Mouse (Mus musculus): Measurements from ENCODE around the gene Rab34.

The Rab34 gene

DNA sequence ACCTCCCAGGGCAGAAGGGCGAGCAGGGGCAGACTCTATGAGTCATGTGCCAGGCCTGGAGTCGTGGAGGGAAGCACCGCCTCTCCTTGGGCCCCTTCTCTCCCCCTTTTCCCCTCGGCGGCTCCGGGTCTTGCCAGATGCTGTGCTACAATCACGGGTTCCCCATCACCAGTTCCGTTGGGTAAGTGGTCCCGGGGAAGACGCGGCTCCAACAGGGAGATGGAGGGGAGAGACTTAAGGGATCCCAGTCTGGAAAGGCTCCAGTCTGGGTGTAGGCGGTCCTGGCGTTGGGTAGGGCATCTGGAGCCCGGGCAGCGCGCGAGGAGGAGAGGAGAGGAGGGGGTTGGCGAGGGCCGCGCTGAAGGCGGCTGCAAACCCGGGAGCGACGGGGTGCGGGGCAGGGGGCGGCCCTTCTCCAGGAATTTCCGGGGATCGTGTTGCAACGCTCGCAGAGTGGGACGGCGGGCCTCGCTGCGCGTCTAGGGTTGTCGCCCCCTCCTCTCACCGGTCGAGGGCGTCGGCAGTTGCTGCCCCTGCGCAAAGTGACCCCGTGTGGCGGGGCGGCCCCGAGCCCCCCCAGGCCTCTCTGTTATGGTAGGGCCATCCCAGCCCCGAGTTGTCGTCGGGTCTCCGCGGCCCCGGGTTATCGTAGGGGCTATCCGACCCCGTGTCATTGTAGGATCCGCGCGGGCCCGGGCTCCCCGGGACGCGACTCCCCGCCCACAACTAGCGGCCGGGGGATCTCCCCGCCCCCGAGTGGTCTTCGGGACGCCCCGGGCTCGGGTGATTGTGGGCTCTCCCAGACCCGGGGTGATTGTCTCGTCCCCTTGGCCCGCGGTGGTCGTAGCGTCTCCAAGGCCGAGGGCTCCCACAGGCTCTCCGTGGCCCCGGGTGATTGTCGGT is at the start of gene Rab34:
Rab34 (plus strand) TSS at position 100 of the 903 bp plus-strand sequence.
- no peak for DNase-seq (ENCODE audit: low spot score in 2 of 2)

- no peak for DNase-seq (ENCODE audit: low spot score in 2 of 2)
Observed at GRCm38 (mm10) chr11:78140665-78141064, 47.6 kb upstream of the Rab34 start.

GRCm38 (mm10) chr11:78143520-78143919 is 44.7 kb upstream of the Rab34 start:
- DNase-seq (ENCODE audit: low spot score in 2 of 2) = no peak

GRCm38 (mm10) chr11:78146168-78146567 is 42.1 kb upstream of the Rab34 start:
- no peak for DNase-seq (ENCODE audit: low spot score in 2 of 2)

DNA sequence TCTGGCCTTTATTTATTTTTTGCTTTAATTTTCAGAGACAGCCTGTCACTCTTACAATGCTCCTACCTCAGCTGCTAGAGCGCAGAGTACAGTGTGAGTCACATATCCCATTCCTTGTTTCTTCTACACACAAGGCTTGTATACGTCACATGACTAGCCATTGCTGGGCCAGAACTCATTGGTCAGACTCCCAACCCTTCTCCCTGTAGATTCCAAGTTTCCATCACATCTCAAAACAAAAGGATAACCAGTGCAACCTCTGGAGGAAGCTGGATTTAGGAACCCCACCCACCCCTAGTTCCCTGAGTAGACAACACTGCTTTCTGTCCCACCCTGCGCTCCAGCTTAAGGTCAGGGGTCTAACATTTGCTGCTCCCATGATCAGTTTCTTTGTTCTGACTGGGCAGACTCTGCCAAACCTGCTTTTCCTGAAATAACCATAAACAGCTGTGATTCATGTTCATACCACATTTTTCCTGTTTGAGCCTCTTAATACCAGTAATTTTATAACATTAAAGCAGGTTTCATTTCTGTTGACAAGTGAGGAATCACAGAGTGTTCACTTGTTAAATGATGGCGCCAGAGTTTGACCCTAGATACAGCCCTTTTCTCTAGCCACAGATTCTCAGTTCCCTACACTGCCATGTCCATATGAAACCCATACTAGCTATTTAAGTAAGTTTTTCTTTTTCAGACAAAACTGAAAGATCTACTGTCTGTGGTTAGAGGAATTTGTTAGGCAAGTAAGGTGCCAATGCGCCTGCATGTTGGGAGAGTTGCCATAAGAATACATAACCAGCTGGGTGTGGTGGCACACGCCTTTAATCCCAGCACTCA is 41.3 kb upstream of the Rab34 start:
- no peak for DNase-seq (ENCODE audit: low spot score in 2 of 2)

DNA sequence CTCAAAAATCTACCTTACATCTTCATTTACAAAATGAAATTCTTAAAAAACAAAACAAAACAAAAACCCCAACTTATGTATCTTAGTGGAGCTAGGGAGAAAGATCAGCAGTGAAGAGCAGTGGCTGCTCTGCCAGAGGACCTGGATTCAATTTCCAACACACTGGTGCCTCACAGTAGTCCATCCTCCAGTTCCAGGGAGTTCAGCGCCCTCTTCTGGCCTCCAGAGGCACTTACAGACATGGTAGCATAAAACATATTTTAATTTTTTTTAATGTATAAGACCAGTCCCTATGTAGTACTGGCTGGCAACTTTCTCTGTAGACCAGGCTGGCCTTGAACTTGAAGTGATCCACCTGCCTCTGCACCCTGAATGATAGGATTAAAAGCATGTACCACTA is 37.1 kb upstream of the Rab34 start:
- no peak for DNase-seq (ENCODE audit: low spot score in 2 of 2)

DNA sequence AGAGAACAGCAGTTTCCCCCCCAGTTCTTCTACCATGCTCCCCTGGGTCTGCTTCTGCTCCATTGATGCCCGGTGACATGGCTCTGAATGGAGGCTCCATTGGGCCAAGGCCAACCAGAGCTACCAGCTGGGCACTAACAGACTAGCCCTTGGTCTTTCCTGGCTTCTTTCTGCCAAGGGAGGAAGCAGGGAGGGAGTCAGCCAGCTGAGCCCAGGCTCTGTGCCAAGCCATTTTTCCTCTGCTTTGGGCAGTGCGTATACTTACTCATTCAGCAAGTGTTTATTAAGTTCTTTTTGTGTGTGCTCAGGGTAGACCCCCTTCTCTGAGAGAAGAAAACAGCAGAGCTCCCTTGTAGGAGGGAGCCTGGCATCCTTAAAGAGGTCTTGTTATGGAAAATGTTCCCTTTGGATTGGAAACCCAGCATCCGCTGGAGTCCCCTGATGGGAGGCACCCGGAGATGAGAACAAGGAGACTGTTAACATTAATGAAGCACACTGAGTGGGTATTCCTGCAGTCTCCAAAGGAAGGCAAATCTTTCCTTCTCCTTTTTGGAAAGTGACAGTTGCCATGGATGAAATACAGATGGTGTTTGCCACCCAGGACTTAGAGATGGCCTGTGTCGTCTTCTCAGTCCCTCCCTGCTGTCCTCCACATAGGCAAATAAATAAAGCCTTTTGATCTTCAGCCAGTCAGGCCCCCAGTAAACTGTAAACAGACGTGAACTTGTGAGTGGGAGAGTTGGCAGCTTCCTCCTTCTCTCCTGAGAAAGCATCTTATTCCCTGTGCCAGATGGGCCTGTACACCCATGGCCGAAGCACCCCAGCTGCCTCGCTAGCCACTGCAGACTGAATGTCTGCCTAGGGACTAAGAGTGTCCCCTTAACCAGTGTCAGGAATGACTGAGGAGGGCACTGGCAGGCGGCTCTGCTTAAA is 35.7 kb upstream of the Rab34 start:
- DNase-seq (ENCODE audit: low spot score in 2 of 2) = no peak

DNA sequence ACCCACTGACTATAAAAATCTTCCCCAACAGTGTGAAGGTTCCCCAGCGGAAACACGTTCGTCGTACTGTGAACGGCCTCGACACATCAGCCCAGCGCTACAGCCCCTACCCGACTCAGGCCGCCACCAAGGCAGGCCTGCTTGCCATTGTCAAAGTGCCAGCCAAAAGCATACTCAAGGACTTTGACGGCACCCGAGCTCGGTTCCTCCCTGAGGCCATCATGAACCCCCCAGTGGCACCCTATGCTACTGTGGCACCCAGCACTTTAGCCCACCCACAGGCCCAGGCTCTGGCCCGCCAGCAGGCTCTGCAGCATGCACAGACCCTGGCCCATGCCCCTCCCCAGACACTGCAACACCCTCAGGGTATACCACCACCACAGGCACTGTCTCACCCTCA is 34.5 kb upstream of the Rab34 start:
- DNase-seq (ENCODE audit: low spot score in 2 of 2) = no peak

GRCm38 (mm10) chr11:78155674-78156073 is 32.6 kb upstream of the Rab34 start:
- no peak for DNase-seq (ENCODE audit: low spot score in 2 of 2)

- DNase-seq (ENCODE audit: low spot score in 2 of 2) = no peak
Observed at GRCm38 (mm10) chr11:78156156-78156699, 32.0 kb upstream of the Rab34 start.

GRCm38 (mm10) chr11:78159096-78159495 is 29.1 kb upstream of the Rab34 start:
- peak; percentile 73 to 87 for DNase-seq (ENCODE audit: low spot score in 2 of 2)

GRCm38 (mm10) chr11:78159557-78159956 is 28.7 kb upstream of the Rab34 start:
- no peak for DNase-seq (ENCODE audit: low spot score in 2 of 2)

DNA sequence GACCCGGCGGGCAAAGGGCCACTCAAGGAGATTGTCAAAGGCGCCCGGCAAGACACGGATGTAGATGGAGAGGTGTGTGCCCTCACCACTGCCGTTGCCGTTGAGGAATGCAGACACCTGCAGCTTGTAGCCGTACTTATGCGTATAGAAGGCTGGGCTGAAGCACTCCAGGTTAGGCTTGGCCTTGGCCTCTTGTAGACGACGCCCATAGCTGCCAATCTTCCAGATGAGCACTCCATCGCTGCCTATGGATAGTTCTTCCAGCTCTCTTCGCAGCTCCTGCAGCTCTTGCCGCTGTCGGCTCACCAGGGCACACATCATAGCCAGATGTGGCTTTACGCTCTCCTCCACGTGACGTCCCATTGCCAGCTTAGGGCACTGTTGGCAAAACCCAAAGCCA is 28.1 kb upstream of the Rab34 start:
- DNase-seq (ENCODE audit: low spot score in 2 of 2) = no peak

DNA sequence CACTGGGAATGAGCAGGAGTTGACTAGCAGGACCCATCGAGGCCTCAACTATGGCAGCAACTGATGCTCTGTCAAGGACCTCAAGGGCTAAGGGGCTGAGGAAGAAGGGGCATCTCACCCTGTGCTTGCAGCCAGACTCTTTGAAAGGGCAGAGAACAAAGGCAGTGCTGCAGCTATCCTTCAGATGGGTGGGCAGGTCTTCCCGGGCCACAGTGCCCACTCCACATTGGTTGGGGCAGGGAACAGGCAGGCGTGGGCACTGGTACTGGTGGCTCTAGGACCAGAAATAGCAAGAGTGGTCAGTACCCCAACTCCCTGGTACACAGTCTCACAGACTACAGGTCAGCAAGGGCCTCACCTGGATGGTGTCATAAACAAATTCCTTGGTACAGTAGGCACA is 27.6 kb upstream of the Rab34 start:
- no peak for DNase-seq (ENCODE audit: low spot score in 2 of 2)

GRCm38 (mm10) chr11:78161169-78161568 is 27.1 kb upstream of the Rab34 start:
- DNase-seq (ENCODE audit: low spot score in 2 of 2) = no peak

DNA sequence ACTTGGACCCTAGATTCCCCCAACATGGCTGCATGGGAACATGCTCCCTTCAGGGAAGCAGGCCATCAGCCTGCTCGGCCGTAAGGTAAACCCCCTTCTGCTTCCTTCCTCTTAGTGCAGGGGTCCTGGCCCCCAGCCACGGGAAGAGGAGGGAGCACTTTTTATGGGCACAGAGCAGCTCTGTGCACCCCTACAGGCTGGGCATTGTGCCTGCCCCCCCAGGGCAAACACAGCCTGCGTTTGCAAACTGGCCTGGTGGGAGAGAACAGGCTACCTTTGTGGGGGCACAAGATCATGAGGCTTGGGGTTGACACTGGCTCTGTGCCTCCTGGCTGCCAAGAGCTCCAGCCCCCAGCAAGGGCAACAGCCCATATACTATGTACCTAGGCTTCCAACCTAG is 26.3 kb upstream of the Rab34 start:
- DNase-seq (ENCODE audit: low spot score in 2 of 2) = no peak

- no peak for DNase-seq (ENCODE audit: low spot score in 2 of 2)
Observed at GRCm38 (mm10) chr11:78162504-78162903, 25.7 kb upstream of the Rab34 start.

- DNase-seq (ENCODE audit: low spot score in 2 of 2) = no peak
Observed at GRCm38 (mm10) chr11:78163045-78163444, 25.2 kb upstream of the Rab34 start.

DNA sequence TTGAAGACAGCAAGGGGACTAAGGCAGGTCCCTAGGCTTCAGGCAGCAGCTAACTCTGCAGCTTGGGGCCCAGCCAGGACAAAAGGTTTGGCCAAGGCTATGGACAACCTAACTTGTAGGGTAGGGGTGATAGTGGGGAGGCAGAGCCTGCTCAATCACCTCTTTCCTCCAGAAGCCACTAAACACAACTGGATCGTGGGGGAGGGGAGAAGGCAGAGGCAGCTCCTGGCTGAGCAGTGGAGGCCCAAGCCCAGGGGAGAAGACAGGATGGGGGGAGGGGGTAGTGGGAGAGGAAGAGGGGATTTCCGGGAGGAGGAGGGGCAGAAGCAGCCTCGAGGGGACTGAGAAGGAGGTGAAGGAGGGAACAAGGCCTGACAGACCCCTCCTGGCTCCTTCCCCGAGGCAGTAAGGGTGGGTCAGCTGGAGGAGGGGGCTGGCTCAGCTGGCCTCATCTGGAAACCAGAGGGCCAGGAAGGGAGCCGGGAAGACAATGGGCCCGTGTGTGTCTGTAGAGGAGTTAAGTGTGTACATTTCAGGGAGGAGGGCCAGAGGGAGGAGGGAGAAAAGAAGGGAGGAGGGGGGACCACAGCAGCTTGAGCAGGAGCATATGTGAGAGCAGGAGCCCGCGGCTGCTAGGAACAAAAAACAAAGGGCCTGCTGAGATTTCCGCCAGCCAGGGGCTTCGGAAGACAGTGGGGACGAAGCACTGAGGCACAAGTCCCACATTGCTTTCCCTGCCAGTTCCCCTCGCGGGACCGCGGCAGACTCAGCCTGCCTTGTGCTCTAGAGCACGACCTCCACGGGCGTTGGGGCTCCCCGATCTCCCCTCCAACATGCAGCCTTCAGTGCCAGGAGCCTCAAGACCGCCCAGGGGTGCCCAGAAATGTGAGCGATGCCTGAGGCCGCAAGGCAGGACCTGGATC is 24.3 kb upstream of the Rab34 start:
- DNase-seq (ENCODE audit: low spot score in 2 of 2) = peak; percentile 74 to 79

- DNase-seq (ENCODE audit: low spot score in 2 of 2) = no peak
Observed at GRCm38 (mm10) chr11:78164604-78164923, 23.7 kb upstream of the Rab34 start.
